Mouse (Mus musculus) left cerebral cortex, postnatal 36 days (tissue): ENCODE results near the gene Rilpl1. TPM values are rescaled to one million over a fixed set of nuclear protein-coding genes. Genes with fewer than 3 reads are reported as not detected.
"Not testable (repeated sequence)": the region's sequence is repeated elsewhere in the genome, so short reads cannot be mapped to it uniquely, and the experiment has no call there.

Experiments
- DNase-seq, 2 experiments: peaks; one replicate each; pipeline ENCODE4 v3.0.0; 2021 to 2022; ENCODE audit warnings: low spot score in 2 of 2, mixed read lengths in 1 of 2
- intact Hi-C: fragments of 180-260 bp; cut with DNase I; formaldehyde crosslinking; loops from one replicate; pipeline ENCODE4 v1.15.1; 2025
- total RNA-seq, 2 experiments: library from RNA; stranded (reverse); gene quantifications; 2 replicates each; pipeline ENCODE4 v1.2.3; 2021

Rilpl1 gene
- total RNA-seq, 2 experiments from 2014 or later: 65.9 to 97.7 TPM

DNA sequence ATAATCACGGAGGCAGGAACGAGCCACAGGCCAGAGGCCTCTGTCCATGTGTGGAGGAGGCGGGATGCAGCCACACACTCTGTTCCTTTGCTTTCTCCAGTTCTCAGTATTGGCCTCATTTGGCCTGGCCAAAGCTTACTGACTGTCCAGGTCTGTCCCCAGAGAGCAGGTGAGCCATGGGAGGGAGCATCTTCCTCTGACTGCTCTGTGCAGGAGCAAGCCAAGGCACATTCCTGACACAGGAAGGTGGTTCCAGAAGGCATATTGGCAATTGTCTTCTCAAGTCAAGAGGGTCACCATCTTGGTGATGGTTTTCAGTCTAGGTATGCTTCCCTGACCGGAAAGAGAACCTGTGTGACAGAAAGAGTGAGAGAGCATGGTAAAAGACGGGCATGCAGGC lies 67.7 kb downstream of the Rilpl1 start:
- intact Hi-C loops: no loop called here
- no peak for DNase-seq

DNA sequence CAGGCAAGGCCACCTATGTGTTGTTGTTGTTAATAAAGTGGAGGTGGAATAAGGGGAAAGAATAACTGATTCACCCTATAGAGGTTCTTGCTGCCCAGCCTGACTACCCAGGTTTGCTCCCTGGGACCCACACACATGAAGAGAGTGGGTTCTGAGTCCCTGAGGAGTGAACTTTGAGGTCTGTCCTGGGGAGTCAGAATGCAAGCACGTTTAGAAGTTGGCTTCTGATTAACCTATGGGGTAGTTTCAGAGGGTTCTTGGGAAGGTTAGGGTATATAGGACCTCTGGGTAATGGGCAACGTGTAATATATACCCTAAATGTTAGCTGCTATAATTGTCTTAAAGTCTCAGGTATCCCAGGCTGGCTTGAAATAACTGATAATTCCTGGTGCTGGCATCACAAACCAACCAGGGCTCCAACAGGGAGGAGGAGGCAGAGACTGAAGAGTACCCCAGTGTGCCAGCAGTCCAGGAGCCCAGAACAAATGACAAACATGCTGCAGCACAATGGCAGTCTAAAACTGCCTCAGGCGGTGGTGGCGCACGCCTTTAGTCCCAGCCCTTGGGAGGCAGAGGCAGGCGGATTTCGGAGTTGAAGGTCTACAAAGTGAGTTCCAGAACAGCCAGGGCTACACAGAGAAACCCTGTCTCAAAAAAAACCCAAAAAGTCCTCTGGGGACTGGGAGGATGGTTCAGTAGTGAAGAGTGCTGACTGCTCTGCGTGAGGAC lies 68.7 kb downstream of the Rilpl1 start:
- no peak for DNase-seq
- intact Hi-C loops: no loop called here

DNA sequence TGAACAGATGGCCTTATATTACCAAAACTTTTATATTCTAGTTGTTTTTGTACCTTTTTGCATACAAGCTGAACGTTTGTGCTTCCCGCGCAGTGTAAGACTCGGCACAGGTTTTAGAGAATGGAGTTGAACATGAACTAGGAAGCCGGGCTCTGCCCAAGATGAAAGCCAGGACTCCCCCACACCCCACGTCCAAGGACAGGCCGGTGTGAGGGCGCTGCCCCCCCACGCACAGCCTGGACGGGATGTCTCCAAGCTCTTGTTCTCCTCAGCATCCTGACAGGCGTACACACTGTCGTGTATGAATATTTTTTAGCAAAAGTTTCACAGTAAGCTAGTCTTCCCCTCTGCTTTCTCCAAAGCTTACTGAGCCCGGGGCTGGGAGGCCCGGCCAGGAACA lies 70.3 kb downstream of the Rilpl1 start:
- DNase-seq, intact Hi-C loops: not testable (repeated sequence)

DNA sequence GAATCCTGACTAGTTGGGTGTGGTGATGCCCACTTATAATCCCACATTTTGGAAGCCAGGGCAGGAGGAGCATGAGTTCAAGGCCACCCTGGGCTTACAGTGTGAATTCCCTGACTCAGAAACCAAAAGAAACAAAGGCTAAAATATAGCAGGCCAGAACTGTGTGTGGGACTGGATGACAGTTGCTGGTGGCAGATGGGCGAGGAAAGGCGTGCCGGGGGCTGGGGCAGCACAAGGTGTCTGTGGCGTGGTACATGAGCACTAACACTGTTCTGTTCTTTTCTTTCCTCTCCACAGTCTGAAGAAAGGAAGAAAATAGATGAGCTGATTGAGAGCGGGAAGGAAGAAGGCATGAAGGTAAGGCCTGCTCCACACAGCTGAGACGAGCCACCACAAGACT lies 74.4 kb downstream of the Rilpl1 start:
- intact Hi-C loops: no loop called here
- DNase-seq: peak; percentile 43 to 49

DNA sequence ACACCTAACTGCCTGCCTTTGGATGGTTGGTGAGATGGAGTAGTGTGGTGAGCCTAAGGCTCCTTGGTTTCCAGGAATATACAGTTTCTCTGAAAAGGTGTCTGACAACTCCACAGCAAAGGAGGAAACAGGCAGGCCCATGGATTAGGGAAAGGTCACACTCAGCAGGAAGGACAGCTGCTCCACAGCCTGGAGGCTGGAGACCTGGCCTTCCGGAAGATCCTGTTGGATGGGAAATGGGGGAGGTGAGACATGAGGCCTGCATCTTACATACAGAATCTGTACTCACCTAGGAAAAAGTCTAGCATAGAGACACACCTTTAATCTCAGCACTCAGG lies 77.1 kb downstream of the Rilpl1 start:
- no peak for DNase-seq
- intact Hi-C loops: no loop called here

DNA sequence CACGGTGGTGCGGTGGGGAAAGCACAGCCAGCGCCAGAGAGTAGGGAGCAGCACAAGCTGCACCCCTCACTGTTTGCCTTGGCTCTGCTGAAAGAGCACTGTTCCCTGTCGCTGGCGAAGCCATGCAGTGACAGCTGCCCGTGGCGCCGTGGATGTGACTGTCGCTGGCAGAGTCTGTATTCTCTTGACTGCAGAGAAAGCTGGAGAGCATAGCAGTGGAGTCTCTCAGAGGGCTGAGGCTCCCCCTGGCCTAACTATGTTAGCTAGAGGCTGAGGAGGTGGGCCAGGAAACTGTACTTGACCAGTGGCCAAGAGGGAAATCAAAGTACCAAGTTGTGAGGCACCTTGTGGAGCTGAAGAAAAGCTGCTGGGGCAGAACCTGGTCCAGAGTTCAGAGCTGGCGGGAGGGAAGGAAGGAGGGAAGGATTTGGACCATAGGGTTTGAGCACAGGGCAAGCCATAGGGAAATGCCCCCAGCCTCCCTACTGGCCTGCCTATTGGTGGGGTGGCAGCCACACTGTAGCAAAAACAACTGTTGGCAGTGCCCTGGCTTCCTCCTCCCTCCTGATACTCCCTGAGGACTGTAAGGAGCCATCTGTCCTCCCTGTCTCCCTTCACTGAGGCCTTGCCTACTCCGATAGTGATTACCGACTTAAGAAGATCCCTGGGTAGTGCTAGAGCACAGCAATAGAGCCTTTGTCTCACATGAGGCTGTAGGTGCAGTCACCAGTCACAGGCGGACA lies 77.7 kb downstream of the Rilpl1 start:
- intact Hi-C loops: no loop called here
- peak; percentile 67 to 72 for DNase-seq

DNA sequence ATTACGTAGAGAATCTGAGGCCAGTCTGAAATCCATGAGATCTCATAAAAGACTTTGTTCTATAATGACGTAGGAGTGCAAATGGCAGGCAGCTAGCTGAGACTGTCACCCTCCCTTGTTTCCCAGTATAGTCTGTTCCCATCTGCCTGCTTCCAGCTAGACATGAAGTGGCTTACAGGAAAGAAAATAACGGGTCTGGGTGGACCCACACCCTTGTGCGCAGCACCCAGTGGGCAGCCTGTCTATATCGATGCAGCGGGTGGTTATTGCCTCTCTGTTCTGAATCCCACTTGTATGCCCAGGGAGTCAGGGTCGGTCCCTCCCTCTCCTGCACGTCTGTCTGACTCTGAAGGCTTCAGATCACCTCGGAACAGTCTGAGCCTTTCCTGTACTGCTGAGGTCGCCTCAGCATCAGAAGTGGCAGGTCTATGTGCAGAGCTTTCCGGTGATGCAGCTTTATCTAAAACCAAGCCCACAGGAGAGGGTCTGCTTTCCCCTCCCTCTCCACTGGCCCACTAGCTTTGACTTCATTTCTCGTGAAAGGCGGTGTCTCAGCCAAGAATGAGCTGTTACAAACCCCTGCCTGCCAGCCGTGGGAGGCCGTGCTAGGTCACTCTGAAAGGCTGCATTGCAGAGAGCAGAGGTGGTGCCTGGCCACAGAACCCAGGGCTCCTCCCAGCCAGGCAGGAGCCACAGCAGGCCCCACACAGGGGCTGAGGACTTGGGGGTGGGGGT lies 78.5 kb downstream of the Rilpl1 start:
- intact Hi-C loops: no loop called here
- DNase-seq: peak; percentile 54 to 67

DNA sequence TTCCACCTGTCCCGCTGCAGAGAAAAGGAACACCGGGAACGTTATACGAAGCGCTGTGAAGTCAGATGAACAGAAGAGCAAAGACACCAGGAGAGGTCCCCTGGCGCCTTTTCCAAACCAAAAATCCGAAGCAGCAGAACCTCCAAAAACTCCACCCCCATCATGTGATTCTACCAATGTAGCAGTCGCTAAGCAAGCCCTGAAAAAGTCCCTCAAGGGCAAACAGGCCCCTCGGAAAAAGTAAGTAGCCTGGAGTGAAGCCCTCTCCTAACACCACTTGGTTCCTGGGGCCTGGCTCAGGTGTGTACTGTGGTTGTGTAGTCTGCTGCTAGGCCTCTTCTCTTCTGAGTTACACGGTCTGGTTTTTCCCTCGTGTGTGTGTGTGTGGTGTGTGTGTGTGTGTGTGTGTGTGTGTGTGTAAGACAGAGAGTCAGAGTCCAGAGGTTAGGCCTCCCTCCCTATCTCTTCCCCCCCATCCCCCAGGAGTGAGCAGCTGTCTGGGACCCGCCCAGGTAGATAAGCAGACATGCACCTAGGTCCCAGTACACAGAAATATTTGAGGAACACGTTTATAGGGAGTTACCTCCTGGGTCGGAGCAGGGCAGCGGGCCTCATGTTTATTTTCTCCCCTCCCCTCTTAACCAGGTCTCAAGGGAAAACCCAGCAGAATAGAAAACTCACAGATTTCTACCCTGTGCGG lies 80.4 kb downstream of the Rilpl1 start:
- intact Hi-C loops: no loop called here
- DNase-seq: no peak

DNA sequence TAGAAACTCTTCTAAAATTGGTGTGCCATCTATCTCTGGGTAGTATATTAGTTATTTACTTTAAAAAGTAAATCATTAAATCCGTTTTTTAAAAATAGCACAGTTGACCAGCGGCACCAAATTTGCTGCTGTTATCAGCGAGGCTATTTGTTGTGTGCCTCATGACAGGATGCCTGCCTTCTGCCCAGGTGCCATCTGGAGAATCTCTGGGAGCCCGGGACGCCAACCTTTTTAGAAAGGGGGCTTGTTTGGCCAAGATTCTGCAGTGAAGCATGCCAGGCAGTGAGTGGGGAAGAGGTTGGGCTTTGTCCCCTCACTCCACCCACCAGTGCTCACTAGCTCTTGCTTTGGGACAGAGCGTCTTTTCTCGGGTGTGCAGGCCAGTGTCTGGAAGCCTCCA lies 81.1 kb downstream of the Rilpl1 start:
- intact Hi-C loops: no loop called here
- DNase-seq: no peak

DNA sequence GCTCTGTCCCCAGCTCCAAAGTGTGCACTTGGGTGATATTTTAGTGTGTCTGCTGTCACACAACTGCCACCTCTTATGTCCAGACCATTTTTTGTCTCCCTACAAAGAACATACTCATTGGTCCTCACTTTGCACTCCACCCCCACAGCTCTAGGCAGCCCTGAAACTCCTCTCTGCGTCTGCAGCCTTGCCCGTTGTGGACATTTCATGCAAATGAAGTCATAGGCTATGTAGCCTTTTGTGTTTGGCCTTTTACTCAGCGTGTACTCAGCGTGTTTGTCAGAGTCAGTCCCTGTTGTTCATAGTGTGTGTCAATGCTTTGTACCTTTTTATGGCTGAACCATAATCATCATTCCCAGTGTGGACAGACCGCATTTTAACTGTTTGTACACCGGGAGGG lies 81.7 kb downstream of the Rilpl1 start:
- intact Hi-C loops: loop anchor here (5.0 kb wide), 1 partner anchor 33 kb away; the partner anchor contains the start of gene Snrnp35

DNA sequence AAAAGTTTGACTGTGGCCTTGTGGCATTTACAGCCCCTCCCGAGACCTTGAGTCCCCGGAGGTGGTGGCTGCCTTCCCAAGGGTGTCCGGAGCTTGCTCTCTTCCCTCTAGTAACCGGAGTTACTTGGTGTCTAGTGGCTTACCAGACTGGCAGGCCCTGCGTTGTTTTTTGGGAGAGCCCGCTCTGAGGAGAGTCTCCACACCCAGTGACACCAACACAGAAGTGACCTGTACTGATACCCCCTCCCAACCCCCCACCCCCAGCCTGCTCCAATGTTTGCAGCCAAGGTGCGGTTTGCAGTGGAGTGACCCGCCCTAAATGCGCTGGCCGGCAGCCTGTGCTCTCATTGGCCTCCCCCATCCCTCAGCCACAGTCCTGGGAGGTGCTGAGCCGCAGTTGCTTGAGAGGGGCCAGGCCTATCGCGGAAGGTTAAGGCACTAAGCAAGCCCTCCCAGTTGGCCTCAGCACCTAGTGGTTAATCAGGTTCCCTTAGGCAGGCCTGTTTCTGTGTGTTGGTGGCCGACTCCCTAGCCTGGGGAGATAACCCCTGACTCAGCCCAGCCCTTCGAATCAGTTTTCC lies 84.8 kb downstream of the Rilpl1 start:
- DNase-seq: no peak
- intact Hi-C loops: loop anchor here (5.0 kb wide), 1 partner anchor 36 kb away; the partner anchor contains the start of gene Snrnp35

More for the DNA sequence above, 81.7 kb downstream of the Rilpl1 start:
- no peak for DNase-seq

DNA sequence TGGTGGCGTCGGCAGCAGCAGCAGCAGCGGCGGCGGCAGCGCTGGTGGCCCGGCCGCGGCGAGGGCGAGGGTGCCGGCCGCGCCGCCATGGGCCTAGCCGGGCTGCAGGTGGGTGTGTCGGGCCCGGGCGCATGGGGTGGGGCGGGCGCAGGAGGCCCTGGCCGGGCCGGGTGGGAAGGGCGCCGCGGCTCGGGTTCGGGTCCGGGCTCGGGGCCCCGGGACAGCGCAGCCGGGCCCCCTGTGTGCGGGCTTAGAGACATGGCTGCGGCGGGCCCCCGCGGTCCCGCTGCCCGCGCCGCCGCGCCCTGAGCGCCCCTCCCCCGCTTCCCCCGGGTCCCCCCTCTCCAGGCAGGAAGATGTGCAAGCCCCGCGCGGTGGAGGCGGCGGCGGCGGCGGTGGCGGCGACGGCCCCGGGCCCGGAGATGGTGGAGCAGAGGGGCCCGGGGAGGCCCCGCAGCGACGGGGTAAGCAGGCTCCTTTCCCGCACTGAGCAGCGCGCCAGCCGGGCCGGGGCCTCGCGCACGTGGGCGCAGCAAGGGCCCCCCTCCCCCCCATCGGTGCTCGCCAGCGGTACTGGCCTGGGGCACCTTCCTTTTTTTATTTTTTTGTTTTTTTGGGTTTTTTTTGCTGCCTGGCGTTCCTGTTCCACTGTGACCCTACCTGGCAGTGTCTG lies 85.4 kb downstream of the Rilpl1 start:
- intact Hi-C loops: loop anchor here (5.0 kb wide), 1 partner anchor 37 kb away; the partner anchor contains the start of gene Snrnp35
- peak in 1 of 2 experiments; percentile 65 for DNase-seq

DNA sequence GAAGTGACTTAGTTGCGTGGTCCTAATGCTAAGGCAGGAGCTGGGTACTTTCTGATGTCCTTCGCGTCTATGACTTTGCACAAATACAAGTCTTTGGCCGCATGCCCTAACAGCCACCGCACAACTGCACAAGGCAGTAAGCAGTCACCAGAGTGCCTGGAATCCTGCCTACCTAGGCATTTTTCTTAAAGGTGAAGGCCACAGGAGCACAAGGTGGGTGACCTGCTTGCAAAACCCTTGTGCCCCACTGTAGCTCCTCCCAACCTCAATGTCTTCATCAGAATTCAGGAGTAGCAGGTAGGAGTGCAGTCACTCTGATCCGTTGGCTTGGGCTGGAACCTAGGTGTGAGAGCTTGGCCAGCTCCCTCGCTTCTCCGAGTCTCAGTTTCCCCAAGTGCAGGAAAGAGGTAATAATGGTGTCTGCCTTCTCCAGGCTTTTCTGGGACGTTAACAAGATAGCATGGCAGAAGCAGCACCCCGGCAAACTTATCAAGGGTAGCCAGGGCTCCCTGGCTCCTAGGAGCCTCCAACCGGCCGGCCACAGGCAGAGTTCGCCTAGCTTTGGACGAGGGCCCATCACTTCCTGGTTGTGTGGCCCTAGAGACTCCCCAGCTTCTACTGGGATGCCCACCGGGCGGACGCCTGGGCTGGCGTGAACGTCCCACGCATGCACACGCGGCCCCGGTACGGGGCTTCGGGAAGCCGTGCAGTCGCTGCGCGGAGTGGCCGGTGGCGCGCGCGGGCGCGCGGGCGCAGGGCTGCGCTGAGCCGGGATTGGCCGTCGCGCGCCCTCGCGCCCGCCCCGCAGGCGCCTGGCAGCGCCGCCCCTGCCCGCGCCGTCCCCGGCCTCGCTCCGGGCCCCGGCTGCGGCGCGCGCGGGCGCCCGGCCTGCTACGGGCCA lies 86.3 kb downstream of the Rilpl1 start:
- intact Hi-C loops: loop anchor here (5.0 kb wide), 1 partner anchor 37 kb away; the partner anchor contains the start of gene Snrnp35
- DNase-seq: peak; percentile 77 to 84

DNA sequence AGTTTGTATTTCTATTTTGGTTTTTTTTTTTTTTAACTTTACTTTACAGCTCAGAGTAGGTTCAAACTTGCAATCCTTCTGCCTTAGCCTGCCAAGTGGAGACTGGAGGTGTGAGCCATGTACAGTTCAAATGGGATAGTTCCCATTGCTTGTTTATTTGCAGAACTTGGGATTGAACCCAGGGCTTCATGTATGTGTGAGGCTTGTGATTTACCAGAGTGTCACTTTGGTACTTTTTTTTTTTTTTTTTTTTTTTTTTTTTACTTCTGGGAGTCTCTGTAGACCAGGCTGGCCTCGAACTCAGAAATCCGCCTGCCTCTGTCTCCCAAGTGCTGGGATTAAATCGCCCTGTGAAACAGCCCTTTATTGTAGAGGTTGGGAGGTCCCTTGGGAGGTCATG lies 87.0 kb downstream of the Rilpl1 start:
- intact Hi-C loops: no loop called here
- DNase-seq: no peak
